Mouse (Mus musculus) left cerebral cortex, adult 2 months (tissue): ENCODE data around the gene Nedd9. TPM values are rescaled to one million over a fixed set of nuclear protein-coding genes. Genes with fewer than 3 reads are reported as not detected.

Experiments
- DNase-seq, 2 experiments: peaks; one replicate each; pipeline ENCODE4 v3.0.0; 2021 to 2022; ENCODE audit warnings: low spot score in 2 of 2, mixed read lengths in 1 of 2; ENCODE audit errors: extremely low spot score in 1 of 2
- H3K27ac ChIP-seq: fragments of 200-600 bp; 2 replicates; pipeline ENCODE4 v1.8.1; 2022
- H3K4me3 ChIP-seq: fragments of 200-600 bp; 2 replicates; pipeline ENCODE4 v1.8.1; 2022
- CTCF ChIP-seq: fragments of 200-600 bp; IDR thresholded peaks from 2 replicates; pipeline ENCODE4 v1.8.1; 2022; ENCODE audit warnings: antibody characterized with exemption, mild to moderate bottlenecking, moderate library complexity
- intact Hi-C: fragments of 180-260 bp; cut with DNase I; formaldehyde crosslinking; loops from one replicate; pipeline ENCODE4 v1.15.1; 2025
- total RNA-seq, 2 experiments: library from RNA; stranded (reverse); gene quantifications; 2 replicates each; pipeline ENCODE4 v1.2.3; 2021

Nedd9 gene
- total RNA-seq, 2 experiments from 2014 or later: 9.5 to 11.2 TPM

- Histone ChIP-seq H3K27ac (no peak overlapping the region), H3K4me3 (no peak overlapping the region)
- TF ChIP-seq CTCF: no peak
- intact Hi-C loops: no loop called here
- no peak for DNase-seq
Observed at GRCm38 (mm10) chr13:41510631-41511419, 23.7 kb upstream of the Nedd9 start.

GRCm38 (mm10) chr13:41505594-41505993 lies 18.4 kb upstream of the Nedd9 start:
- no peak for TF ChIP-seq CTCF
- no peak for DNase-seq
- Histone ChIP-seq H3K27ac (no peak overlapping the region), H3K4me3 (no peak overlapping the region)
- intact Hi-C loops: no loop called here

- intact Hi-C loops: no loop called here
- DNase-seq: no peak
- Histone ChIP-seq H3K27ac (no peak overlapping the region), H3K4me3 (no peak overlapping the region)
- TF ChIP-seq CTCF: no peak
Observed at GRCm38 (mm10) chr13:41504997-41505396, 17.8 kb upstream of the Nedd9 start.

GRCm38 (mm10) chr13:41504448-41504847 lies 17.3 kb upstream of the Nedd9 start:
- H3K27ac ChIP-seq: no peak overlapping the region
- H3K4me3 ChIP-seq: no peak overlapping the region

GRCm38 (mm10) chr13:41502917-41503301 lies 15.7 kb upstream of the Nedd9 start:
- intact Hi-C loops: no loop called here
- no peak for DNase-seq
- TF ChIP-seq CTCF: no peak
- Histone ChIP-seq H3K27ac (no peak overlapping the region), H3K4me3 (no peak overlapping the region)

More at GRCm38 (mm10) chr13:41504448-41504847, 17.3 kb upstream of the Nedd9 start:
- TF ChIP-seq CTCF: no peak
- intact Hi-C loops: no loop called here
- no peak for DNase-seq

GRCm38 (mm10) chr13:41502136-41502916 lies 15.2 kb upstream of the Nedd9 start:
- Histone ChIP-seq H3K4me3 (no peak overlapping the region), H3K27ac (no peak overlapping the region)
- intact Hi-C loops: no loop called here
- no peak for DNase-seq
- no peak for TF ChIP-seq CTCF

- no peak for DNase-seq
- TF ChIP-seq CTCF: no peak
- intact Hi-C loops: no loop called here
- Histone ChIP-seq H3K4me3 (no peak overlapping the region), H3K27ac (no peak overlapping the region)
Observed at GRCm38 (mm10) chr13:41500793-41501192, 13.6 kb upstream of the Nedd9 start.

GRCm38 (mm10) chr13:41498611-41499121 lies 11.5 kb upstream of the Nedd9 start:
- no peak overlapping the region for H3K27ac ChIP-seq
- no peak for DNase-seq
- no peak overlapping the region for H3K4me3 ChIP-seq
- intact Hi-C loops: no loop called here
- no peak for TF ChIP-seq CTCF

GRCm38 (mm10) chr13:41494681-41495080 lies 7.5 kb upstream of the Nedd9 start:
- TF ChIP-seq CTCF: no peak
- DNase-seq: no peak
- intact Hi-C loops: no loop called here
- no peak overlapping the region for H3K27ac ChIP-seq
- H3K4me3 ChIP-seq: no peak overlapping the region

GRCm38 (mm10) chr13:41491981-41492702 lies 5.0 kb upstream of the Nedd9 start:
- intact Hi-C loops: no loop called here
- no peak for DNase-seq
- TF ChIP-seq CTCF: no peak
- Histone ChIP-seq H3K27ac (no peak overlapping the region), H3K4me3 (no peak overlapping the region)

- no peak for DNase-seq
- intact Hi-C loops: no loop called here
- Histone ChIP-seq H3K4me3 (no peak overlapping the region), H3K27ac (no peak overlapping the region)
- TF ChIP-seq CTCF: no peak
Observed at GRCm38 (mm10) chr13:41491522-41491921, 4.4 kb upstream of the Nedd9 start.

GRCm38 (mm10) chr13:41490282-41490681 lies 3.1 kb upstream of the Nedd9 start:
- TF ChIP-seq CTCF: no peak
- intact Hi-C loops: no loop called here
- no peak for DNase-seq

More at GRCm38 (mm10) chr13:41490282-41490681, 3.1 kb upstream of the Nedd9 start:
- Histone ChIP-seq H3K27ac (no peak overlapping the region), H3K4me3 (no peak overlapping the region)
